Mouse (Mus musculus) heart, postnatal 0 days (tissue): Measurements from ENCODE around the gene Rilp.

Experiments
- CTCF ChIP-seq: IDR thresholded peaks from 2 replicates; pipeline ENCODE4 v1.5.1; 2016; ENCODE audit warnings: antibody characterized with exemption, control low read depth, low read depth
- EP300 ChIP-seq: IDR thresholded peaks from 2 replicates; pipeline ENCODE4 v1.6.1; 2016; ENCODE audit warnings: antibody characterized with exemption, low read depth

GRCm38 (mm10) chr11:75538184-75538969 lies 28.5 kb downstream of the Rilp start:
- TF ChIP-seq CTCF (no peak), EP300 (no peak)
